Mouse (Mus musculus) liver, embryonic 18 days (tissue): ENCODE results near the gene Gm10696. TPM values are rescaled to one million over a fixed set of nuclear protein-coding genes. Genes with fewer than 3 reads are reported as not detected.

Experiments used
- polyA plus RNA-seq: library from polyadenylated mRNA; depleted of rRNA; stranded (reverse); fragments of >200 nt; gene quantifications from 2 replicates; pipeline ENCODE4 v1.2.3, GENCODE M21; 2012; rRNA removed

Gm10696 gene
- not detected in 2 replicates for polyA plus RNA-seq

DNA sequence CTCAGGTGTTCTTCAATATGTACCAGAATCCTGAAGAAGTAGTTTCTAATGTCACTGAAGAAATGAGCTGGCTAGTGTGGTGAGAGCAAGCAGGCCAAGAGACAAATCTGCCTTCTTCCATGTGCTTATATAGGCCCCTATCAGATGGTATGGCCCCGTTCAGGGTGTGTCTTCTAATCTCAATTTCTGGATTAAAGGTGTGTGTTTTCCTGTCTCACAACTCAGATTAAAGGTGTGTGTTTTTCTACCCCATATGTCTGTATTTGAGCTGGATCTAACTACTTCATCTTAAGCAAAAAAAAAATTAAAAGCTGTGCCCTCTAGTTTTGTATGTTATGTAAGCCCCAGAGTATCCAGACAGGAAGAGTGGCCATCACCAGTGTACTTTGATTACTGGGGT is at the start of gene Gm10696:
TSS of gene Gm10696 (minus strand) at position 101 of the 400 bp plus-strand sequence.

DNA sequence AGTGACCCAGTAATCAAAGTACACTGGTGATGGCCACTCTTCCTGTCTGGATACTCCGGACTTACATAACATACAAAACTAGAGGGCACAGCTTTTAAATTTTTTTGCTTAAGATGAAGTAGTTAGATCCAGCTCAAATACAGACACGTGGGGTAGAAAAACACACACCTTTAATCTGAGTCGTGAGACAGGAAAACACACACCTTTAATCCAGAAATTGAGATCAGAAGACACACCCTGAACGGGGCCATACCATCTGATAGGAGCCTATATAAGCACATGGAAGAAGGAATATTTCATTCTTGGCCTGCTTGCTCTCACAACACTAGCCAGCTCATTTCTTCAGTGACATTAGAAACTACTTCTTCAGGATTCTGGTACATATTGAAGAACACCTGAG is 18.4 kb upstream of the Gm10696 start, which contains the start of gene Gm5286:
TSS of gene Gm5286 (plus strand) at position 301 of the 400 bp plus-strand sequence.

Other genes with a start within 250 kb of the Gm10696 start
- gene Gm9117, start 234.7 kb downstream of the Gm10696 start, polyA plus RNA-seq = not detected in 2 replicates
- not detected in 2 replicates for gene Tdpoz5, start 216.9 kb downstream of the Gm10696 start, polyA plus RNA-seq
- gene Gm9125, start 123.3 kb downstream of the Gm10696 start, polyA plus RNA-seq = not detected in 2 replicates
- not detected in 2 replicates for gene Gm10697, start 105.5 kb downstream of the Gm10696 start, polyA plus RNA-seq
- not detected in 2 replicates for gene Gm5286, start 18.5 kb upstream of the Gm10696 start, polyA plus RNA-seq
- gene Gm4778, start 85.8 kb upstream of the Gm10696 start, polyA plus RNA-seq = not detected in 2 replicates
- gene Them4, start 131.9 kb upstream of the Gm10696 start, polyA plus RNA-seq = 4.2 TPM in 2 replicates
- not detected in 2 replicates for gene Them5, start 163.9 kb upstream of the Gm10696 start, polyA plus RNA-seq
- gene C2cd4d, start 184.2 kb upstream of the Gm10696 start, polyA plus RNA-seq = 0.08 TPM in 2 replicates
- 3.4 and 5.7 TPM in 2 replicates for gene Rorc, start 194.6 kb upstream of the Gm10696 start, polyA plus RNA-seq
- 0.02 and 0.03 TPM in 2 replicates for gene Lingo4, start 220.3 kb upstream of the Gm10696 start, polyA plus RNA-seq
- 2.6 and 2.8 TPM in 2 replicates for gene Tdrkh, start 235.1 kb upstream of the Gm10696 start, polyA plus RNA-seq